Mouse (Mus musculus) v-Abl transformed pro-B cells (cell line): ENCODE measurements around the gene Slc25a28.

Experiments used
- in situ Hi-C, 2 experiments: fragments of 400-800 bp; cut with MboI; formaldehyde crosslinking; loops; one replicate each; pipeline ENCODE4 v1.15.1; 2025; ENCODE audit not compliant: unreplicated experiment in 2 of 2

Gene Slc25a28

DNA sequence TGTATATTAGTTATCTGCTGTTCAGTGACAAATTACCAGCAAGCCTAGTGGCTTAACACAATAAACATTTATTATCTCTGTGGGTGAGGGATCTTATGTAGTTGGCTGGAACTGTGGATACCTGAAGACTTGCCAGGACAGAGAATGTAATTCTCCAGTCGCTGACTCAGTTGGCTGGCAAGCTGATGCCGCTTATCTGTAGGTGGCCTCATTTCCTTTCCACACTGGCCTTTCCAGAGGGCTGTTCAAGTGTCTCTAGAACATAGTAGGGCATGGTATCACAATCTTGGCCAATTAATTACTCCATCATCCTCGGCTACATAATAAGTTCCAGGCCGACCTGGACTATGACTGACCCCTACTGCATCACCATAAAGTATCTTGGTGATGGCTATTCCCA, 6.9 kb upstream of the Slc25a28 start:
- in situ Hi-C loops = loop anchor here in 1 of 2 experiments (25.0 kb wide), 2 partner anchors 706 to 1331 kb away; partner anchors contain the start of genes Lzts2, Mrpl43 and Twnk

DNA sequence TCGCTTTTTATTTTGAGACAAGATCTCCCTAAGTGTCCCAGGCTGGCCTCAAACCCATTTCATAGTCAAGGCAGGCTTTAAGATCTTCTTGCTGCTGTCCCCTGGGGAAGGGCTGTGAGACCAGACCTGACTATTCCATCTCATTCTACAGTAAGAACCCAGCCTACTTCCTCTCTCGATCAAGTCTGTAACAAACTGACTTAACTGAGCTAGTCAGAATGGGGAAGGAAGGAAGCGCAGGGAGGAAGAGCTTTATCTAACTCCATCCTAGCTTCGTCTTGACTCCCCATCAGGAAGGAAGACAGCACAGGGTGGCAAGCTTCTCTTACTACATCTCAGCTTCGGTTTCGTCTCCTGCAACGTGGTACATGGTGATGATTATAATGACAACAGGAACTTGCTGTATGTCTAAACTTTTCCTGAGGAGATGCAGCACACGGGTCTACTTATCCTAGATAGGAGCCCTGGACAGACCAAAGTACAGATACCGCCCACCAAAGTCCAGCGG, 4.8 kb upstream of the Slc25a28 start:
- in situ Hi-C loops = loop anchor here (5.0 to 25.0 kb wide), 4 partner anchors 33 to 1333 kb away; partner anchors contain the start of genes Cox15 (in 2 of the 2), Cutc (in 2 of the 2), Lzts2 (in 1 of the 2) and Mrpl43 (in 1 of the 2)

DNA sequence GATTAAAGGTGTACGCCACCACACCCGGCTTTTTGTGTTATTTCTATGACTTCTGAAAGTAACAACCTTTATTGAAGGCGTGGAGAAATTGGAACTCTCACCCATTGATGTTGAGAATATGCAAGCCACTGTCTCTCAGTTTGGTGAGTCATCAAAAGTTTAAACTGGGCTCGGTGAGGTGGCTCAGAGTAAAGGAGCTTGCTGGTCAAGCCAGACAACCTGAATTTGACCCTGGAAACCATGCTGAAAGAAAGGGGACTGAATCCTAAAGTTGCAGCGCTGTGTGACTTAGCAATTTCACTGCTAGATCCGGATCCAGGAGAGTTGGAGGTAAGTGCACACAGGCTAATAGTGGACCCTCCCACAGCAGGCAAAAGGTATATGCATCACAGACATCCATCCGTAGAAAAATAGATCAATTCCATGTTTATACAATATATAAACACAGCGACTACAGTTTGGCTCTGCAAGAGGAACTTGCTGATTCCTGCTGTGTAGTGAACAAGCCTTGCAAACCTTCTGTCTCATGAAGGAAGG, 3.9 kb upstream of the Slc25a28 start:
- in situ Hi-C loops = loop anchor here (5.0 to 25.0 kb wide), 4 partner anchors 34 to 1334 kb away; partner anchors contain the start of genes Cox15 (in 2 of the 2), Cutc (in 2 of the 2), Lzts2 (in 1 of the 2) and Mrpl43 (in 1 of the 2)

DNA sequence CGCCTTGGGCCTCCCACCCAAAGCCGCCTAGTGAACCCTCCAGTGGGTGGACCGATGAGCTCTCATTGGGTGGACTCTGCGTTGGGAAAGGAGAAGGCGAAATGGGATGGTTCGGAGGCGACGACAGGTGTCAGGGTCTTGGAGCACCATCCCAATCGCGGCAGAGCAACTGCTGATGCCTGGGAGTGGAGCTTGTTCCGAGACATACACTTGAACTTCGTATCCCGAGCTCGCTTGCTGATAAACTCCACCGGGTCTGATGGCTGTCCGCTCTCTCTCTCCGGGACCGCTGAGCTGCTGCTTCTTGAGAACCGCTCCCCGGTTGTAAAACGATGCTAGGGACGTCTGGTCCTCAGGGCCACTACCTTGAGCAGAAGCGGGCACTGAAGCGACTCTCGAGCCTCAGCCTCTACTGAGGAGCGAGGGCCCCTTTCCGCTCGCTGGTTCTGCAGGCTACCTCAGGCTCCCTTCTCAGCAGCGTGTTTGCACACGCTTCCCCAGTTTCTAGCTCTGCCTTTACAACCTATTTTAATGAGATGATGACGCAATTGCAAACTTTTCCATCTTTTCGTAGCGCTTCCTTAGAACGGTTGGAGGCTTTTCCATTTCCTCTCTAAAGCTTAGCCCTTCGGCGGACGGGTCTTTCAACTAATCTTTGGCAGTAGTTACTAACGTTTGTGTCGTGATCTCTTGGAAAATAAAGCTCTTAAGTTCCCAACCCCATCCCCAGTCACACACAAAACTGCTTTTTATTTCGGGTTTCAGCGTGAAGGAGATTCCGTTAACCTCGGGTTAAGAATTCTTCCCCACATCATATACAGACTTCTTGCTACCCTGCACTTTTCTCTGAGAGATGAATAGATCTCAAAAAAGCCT, 1.1 kb upstream of the Slc25a28 start:
- in situ Hi-C loops = loop anchor here (5.0 to 25.0 kb wide), 4 partner anchors 37 to 1337 kb away; partner anchors contain the start of genes Cox15 (in 2 of the 2), Cutc (in 2 of the 2), Lzts2 (in 1 of the 2) and Mrpl43 (in 1 of the 2)

DNA sequence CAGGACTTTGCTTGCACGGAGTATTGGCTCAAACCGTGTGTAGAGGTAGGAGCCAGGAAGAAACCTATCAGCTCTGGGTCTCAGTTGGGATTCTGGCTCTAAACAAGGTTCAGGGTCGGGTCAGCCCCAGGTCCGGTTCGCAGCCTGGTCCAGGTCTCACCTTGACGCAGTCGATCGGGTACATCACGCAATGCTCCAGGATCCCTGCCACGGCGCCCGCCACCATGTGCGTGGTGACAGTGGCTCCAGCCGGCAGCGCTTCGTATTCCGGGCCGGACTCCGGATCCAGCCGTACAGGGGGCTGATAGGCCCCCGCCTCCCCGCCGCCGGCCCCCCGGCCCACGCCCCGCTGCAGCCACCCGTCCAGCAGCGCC, 378 bp downstream of the Slc25a28 start:
- in situ Hi-C loops = loop anchor here (5.0 to 25.0 kb wide), 2 partner anchors 152 to 887 kb away; partner anchors contain the start of genes Hps1 (in 2 of the 2) and Got1 (in 1 of the 2)

DNA sequence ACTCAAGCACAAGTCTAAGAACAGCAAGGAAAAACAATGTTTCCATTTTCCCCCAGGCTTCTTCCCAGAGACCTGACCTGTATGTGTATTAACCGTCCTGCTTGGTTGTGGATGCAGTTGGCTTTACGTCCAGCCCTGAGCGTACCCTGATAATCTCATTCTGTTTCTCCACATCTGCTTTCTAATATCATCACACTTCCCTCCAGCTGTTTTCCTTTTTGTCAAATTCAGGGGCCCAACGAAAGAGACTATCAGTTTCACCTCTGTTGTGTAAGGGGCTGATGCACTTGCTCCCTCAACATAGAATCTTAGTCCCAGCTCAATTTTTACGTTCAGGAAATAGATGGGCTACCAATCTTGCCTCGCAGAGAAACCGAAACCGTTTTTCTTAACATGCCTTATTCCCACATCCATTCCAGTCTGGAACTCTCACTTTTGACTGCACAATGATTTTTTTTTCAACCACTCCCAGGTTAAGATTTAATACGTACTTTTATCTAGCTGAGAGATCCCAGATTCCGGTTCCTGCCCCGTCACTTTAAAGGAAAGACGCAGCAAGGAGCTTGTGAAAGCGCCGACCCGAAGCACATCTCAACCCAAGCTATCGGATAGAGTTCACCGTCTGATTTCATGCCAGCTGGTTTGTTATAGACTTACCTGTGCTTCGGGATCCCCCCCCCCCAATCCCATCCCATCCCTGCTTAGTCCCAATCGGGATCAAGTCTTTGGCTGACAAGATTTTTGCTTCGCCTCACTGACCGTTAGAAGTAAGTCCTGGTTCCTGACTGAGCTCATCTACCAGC, 967 bp downstream of the Slc25a28 start:
- in situ Hi-C loops = loop anchor here (5.0 to 25.0 kb wide), 2 partner anchors 151 to 886 kb away; partner anchors contain the start of genes Hps1 (in 2 of the 2) and Got1 (in 1 of the 2)

DNA sequence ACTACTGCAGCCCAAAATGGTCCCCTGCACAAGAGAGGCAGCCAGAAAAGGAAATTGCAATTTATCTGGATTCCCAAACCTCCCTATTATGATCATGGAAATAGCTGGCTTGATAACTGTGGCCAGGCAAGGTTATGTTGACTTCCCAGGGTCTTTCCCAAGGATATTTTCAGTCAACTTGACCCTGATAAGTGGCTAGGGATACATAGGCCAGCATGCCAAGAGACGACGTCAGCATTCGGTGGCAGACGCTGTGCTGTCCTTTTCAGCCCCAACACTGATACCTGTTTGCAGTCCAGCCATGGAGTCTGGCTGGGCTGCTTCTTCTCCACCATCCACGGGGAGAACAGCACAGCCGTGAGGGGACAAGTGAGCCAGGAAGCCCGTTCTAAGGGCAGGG, 3.6 kb downstream of the Slc25a28 start:
- in situ Hi-C loops = loop anchor here (5.0 to 25.0 kb wide), 2 partner anchors 149 to 884 kb away; partner anchors contain the start of genes Hps1 (in 2 of the 2) and Got1 (in 1 of the 2)

DNA sequence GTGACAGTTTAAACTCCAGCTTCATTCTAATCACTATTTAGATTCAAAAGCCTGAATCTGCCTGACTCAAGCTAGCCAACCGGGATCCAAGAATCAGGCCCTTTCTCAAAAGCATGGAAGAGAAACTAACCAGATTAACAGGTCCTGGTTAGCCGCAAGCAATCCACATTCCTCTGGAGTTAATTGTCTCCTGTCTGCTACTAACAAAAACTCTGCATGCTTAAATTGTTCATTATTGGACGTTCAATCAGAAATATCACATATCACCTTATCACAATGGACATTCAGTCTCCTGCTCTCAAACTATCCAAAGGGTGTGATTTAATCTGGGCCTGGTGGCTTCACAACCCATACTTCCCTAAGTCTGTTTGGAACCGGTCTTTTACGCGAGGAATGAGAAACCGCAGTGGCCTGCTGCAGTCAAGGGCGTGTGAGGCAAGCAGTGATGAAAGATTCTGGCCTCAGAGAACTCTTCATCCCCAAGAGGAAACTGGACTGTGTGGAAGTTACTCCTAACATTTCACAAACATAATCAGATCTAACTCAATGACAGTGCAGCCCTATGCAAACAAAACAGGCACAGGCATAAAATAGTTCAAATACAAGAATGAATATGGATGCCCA, 5.4 kb downstream of the Slc25a28 start:
- in situ Hi-C loops = loop anchor here (25.0 kb wide), 1 partner anchor 882 kb away; the partner anchor contains the start of gene Hps1 (in 2 of the 2)

DNA sequence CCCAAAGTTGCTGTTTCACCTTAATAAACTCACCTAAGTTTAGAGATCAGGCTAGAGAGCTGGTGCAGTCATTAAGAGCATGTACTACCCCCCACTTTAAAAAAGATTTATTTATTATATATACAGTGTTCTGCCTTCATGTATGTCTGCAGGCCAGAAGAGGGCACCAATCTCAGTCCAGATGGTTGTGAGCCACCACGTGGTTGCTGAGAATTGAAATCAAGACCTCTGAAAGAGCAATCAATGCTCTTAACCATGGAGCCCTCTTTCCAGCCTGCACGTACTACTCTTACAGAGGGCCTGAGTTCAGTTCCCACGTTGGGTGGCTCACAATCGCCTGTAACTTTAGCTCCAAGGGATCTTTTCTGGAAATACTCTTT, 7.3 kb downstream of the Slc25a28 start:
- in situ Hi-C loops = loop anchor here (25.0 kb wide), 1 partner anchor 880 kb away; the partner anchor contains the start of gene Hps1 (in 2 of the 2)

DNA sequence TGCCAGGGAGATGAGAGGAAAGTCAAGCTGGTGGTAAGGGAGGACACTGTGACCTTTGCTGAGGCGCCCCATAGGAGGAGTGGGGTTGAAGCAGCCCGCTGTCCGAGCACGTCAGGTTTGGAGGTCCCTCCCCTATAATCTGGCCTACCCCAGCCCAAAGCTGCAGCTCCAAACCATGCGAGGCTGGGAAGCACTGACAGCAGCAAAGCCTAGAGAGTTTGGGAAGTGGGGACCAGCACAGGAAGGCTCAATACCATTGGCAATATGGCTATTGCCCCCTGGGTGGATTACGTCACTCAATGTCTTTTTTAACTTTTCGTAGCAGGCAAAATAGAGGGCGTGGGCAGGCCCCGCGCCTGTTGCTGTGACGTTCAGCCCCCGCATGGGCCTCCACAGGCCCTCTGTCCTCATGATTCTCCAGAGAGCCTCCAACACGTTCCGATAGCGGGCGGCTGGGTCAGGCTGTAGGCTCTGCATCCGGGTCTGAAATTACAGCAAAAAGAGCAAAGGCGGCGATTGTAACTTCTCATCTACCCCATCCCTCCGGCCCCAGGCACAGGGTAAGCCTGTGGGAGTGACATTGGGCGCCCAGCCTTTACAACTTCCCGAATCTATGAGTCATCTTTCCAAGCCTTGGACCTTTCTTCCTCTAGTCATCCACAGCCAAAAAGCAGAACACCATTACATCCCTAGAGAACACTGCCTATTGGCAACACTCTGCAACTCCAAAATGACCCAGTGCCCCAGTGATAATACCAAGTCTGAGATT, 7.8 kb downstream of the Slc25a28 start:
- in situ Hi-C loops = loop anchor here (25.0 kb wide), 1 partner anchor 880 kb away; the partner anchor contains the start of gene Hps1 (in 2 of the 2)

DNA sequence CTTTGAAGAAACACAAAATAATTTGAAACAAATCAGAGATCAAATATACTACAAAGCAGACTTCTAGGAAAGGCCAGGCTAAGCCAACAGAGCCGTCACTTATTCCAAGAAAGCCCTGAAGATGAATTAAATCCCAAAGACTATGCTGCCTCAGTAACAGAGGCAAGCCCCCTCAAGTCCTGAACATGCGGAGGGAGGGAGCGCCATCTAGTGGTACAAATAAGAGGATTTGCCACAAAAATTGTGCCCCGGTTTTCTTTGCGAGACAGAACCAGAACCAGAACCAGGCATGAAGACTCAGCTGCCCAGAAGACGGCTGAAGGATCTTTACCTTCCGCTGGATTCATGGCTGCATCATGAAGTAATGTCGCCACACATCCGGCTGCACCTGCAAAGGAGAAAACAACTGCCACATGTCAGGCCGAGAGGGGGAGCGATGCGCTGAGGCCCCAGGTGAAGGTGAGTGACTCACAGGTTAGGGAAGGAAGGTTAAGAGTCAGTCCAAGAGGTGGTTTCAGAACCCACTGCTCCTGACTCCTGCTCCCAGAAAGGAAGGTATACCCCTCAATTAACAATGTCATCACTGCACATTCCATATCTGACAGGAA, 9.1 kb downstream of the Slc25a28 start:
- in situ Hi-C loops = loop anchor here (25.0 kb wide), 1 partner anchor 878 kb away; the partner anchor contains the start of gene Hps1 (in 2 of the 2)

DNA sequence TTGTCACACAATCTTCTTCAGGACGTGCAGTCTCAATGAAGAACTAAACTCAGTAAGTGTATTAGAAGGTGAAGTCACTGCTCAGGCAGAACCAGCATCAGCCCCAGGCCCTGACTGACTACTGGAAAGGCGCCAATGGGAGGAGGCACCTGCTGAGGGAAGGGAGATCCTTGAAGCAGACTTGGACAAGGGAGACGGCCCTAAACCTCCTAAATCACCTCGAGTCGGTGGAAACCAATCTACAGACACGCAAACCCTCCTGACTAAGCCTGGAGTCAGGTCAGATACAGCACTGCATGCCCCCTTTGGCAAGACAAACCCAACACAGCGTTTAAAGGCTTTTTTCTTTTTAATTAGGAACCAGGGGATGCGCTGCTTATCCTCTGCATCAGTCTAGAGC, 11.2 kb downstream of the Slc25a28 start:
- in situ Hi-C loops = loop anchor here (5.0 to 25.0 kb wide), 2 partner anchors 36 to 876 kb away; partner anchors contain the start of gene Hps1 (in 2 of the 2)

DNA sequence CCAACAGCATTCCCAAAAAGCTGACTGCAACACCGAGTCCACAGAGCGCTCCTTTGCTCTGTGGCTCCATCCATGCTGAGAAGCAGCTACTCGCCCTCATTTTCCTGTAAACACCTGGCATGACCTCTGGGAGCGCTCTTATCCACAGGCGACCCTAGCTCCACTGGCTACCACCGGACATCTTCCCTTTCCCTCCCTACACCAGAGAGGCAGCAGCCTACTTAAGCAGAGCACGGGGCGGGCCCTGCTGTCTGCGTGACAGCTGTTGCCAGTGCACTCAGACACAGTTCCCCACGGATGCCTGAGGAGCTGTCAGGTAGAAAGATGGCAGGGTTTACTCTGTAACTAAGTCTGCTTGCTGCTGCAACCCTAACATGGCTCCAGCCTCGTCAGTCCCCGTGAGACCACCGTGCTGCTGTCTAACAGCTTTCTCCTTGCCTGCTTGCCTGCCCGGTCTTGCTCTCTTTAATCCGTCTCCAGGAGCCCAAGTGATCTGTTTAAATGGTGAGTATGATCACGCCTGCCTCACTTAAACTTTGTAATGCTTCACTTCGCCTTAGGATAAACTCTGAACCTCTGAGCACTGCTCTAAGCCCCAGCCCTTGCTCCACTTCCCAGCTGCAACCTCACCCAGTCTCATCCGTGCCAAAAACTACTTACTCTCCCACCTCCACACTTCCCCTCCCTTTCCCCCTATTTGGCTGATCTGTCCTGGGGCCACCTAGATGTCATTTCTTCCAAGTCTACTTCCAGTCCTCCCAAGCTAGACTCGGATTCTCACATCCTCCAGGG, 12.3 kb downstream of the Slc25a28 start:
- in situ Hi-C loops = loop anchor here (5.0 to 25.0 kb wide), 2 partner anchors 35 to 875 kb away; partner anchors contain the start of gene Hps1 (in 2 of the 2)

DNA sequence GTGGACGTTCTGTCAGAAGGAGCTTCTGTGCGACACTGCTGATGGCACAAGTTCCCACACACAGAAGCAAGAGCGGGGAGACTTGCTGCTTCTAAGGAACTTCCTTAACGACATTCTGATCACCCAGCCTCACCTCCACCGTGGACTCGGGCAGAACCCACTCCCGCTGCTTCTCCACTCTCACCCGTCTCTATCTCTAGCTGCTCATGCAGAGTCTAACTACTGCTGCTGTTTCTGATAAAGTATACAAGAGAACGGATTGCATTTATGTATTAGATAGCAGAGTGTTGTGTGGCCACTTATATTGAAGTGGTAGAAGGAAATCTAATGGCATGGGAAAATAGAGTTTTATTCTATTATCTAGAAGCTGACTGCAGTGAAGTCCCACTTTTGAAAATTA, 13.9 kb downstream of the Slc25a28 start:
- in situ Hi-C loops = loop anchor here (5.0 to 25.0 kb wide), 2 partner anchors 33 to 873 kb away; partner anchors contain the start of gene Hps1 (in 2 of the 2)

DNA sequence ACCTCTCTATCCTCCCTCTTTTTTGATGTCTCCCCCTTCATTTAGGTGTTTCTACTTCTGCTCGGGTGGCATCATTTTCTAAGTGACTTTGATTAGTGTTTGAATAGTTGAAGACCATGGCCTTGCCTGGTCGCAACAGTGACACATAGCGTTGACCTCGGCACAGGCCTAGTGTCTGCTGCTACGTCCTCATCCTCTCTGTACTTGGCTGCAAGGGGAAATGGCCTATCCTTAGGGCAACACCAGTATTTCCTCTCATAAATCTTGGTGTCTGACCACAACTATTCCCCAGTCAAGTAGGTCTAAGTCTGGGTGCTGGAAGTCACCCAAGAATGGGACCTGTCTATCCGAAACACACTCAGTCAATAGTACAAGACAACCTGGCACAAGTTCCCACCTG, 15.0 kb downstream of the Slc25a28 start:
- in situ Hi-C loops = loop anchor here (5.0 to 25.0 kb wide), 3 partner anchors 32 to 872 kb away; partner anchors contain the start of gene Hps1 (in 2 of the 2)

DNA sequence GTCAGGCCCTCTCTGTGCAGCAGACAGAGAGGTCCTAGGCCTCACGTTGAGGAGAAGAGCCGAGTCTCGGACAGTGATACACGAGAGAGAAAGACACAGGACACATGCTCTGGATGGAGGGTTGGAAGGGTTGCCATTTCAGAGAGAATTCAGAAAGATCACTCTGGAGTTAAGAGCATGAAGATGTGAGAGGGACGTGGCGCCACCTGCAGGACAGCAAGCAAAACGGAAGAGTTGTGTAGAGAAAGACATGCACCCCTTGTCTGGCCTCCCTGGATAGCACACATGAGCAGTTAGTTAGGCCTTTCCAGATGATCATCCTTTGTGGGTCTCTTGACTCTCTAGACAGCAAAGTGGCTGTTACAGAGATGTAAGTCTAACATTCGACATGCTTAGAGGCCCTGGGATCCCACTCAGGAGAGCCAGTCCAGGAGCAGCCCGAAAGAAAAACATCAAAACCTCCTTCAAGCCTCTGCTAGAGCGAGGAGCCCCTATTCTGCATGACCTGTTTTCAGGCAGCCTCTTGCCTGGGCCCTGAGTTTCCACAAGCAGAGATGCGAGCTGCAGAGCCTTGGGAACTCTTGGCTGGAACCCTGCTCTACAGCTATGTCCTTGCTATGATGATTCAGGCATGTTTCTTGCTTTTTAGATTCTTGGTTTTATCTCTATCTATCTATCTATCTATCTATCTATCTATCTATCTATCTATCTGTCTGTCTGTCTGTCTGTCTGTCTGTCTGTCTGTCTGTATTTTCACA, 18.8 kb downstream of the Slc25a28 start:
- in situ Hi-C loops = loop anchor here (5.0 to 25.0 kb wide), 2 partner anchors 159 to 869 kb away; partner anchors contain the start of gene Hps1 (in 2 of the 2)
